Mouse (Mus musculus): Measurements from ENCODE around the gene Htra3.

The Htra3 gene

GRCm38 (mm10) chr5:35693638-35694037 is 14.1 kb upstream of the Htra3 start:
- DNase-seq (ENCODE audit: low read depth) = no peak

- no peak for DNase-seq (ENCODE audit: low read depth)
Measured at GRCm38 (mm10) chr5:35691246-35691645, 11.7 kb upstream of the Htra3 start.

GRCm38 (mm10) chr5:35690485-35691165 is 11.0 kb upstream of the Htra3 start:
- no peak for DNase-seq (ENCODE audit: low read depth)

GRCm38 (mm10) chr5:35689374-35689773 is 9.8 kb upstream of the Htra3 start:
- DNase-seq (ENCODE audit: low read depth) = no peak

- DNase-seq (ENCODE audit: low read depth) = no peak
Measured at GRCm38 (mm10) chr5:35688851-35689250, 9.3 kb upstream of the Htra3 start.

GRCm38 (mm10) chr5:35687098-35687497 is 7.5 kb upstream of the Htra3 start:
- DNase-seq (ENCODE audit: low read depth) = no peak

GRCm38 (mm10) chr5:35686336-35686735 is 6.8 kb upstream of the Htra3 start:
- no peak for DNase-seq (ENCODE audit: low read depth)

- DNase-seq (ENCODE audit: low read depth) = no peak
Measured at GRCm38 (mm10) chr5:35685079-35685478, 5.5 kb upstream of the Htra3 start.

GRCm38 (mm10) chr5:35680958-35681357 is 1.4 kb upstream of the Htra3 start:
- DNase-seq (ENCODE audit: low read depth) = no peak

- DNase-seq (ENCODE audit: low read depth) = no peak
Measured at GRCm38 (mm10) chr5:35676964-35677363, 2.6 kb downstream of the Htra3 start.

GRCm38 (mm10) chr5:35674081-35674555 is 5.5 kb downstream of the Htra3 start:
- DNase-seq (ENCODE audit: low read depth) = no peak

- no peak for DNase-seq (ENCODE audit: low read depth)
Measured at GRCm38 (mm10) chr5:35673086-35673485, 6.5 kb downstream of the Htra3 start.

- no peak for DNase-seq (ENCODE audit: low read depth)
Measured at GRCm38 (mm10) chr5:35672581-35672980, 7.0 kb downstream of the Htra3 start.

- no peak for DNase-seq (ENCODE audit: low read depth)
Measured at GRCm38 (mm10) chr5:35671474-35671891, 8.1 kb downstream of the Htra3 start.

GRCm38 (mm10) chr5:35670412-35670801 is 9.2 kb downstream of the Htra3 start:
- DNase-seq (ENCODE audit: low read depth) = no peak

GRCm38 (mm10) chr5:35669747-35670411 is 9.7 kb downstream of the Htra3 start:
- DNase-seq (ENCODE audit: low read depth) = no peak

- no peak for DNase-seq (ENCODE audit: low read depth)
Measured at GRCm38 (mm10) chr5:35666152-35666551, 13.4 kb downstream of the Htra3 start.

- no peak for DNase-seq (ENCODE audit: low read depth)
Measured at GRCm38 (mm10) chr5:35662021-35662545, 17.5 kb downstream of the Htra3 start.

GRCm38 (mm10) chr5:35661210-35661609 is 18.4 kb downstream of the Htra3 start:
- DNase-seq (ENCODE audit: low read depth) = no peak

GRCm38 (mm10) chr5:35659503-35659902 is 20.1 kb downstream of the Htra3 start:
- no peak for DNase-seq (ENCODE audit: low read depth)

GRCm38 (mm10) chr5:35655753-35656485 is 23.7 kb downstream of the Htra3 start:
- no peak for DNase-seq (ENCODE audit: low read depth)

- DNase-seq (ENCODE audit: low read depth) = no peak
Measured at GRCm38 (mm10) chr5:35653743-35654395, 25.7 kb downstream of the Htra3 start.
